Mouse (Mus musculus) hindbrain, embryonic 12.5 days (tissue): ENCODE data around the gene Ap5z1. TPM values are rescaled to one million over a fixed set of nuclear protein-coding genes. Genes with fewer than 3 reads are reported as not detected.

Source experiments
- ATAC-seq: fragments of 200-750 bp; cut with Nextera tagmentation; 2 replicates; pipeline ENCODE4 v1.8.0; 2017; ENCODE audit warnings: moderate TSS enrichment; ENCODE audit not compliant: low FRiP score
- H3K27ac ChIP-seq: fragments of 300-500 bp; sonication (generic); 2 replicates; pipeline ENCODE4 v1.5.1; 2016; ENCODE audit warnings: mild to moderate bottlenecking
- H3K27me3 ChIP-seq: fragments of 300-500 bp; sonication (generic); 2 replicates; pipeline ENCODE4 v1.6.1; 2016; ENCODE audit warnings: mild to moderate bottlenecking
- H3K36me3 ChIP-seq: fragments of 300-500 bp; sonication (generic); 2 replicates; pipeline ENCODE4 v1.6.1; 2016; ENCODE audit warnings: mild to moderate bottlenecking
- H3K4me1 ChIP-seq: fragments of 300-500 bp; sonication (generic); 2 replicates; pipeline ENCODE4 v1.6.1; 2016
- H3K4me2 ChIP-seq: fragments of 300-500 bp; sonication (generic); replicated peaks from 2 replicates; pipeline ENCODE4 v1.6.1; 2016; ENCODE audit warnings: mild to moderate bottlenecking
- H3K4me3 ChIP-seq: fragments of 300-500 bp; sonication (generic); 2 replicates; pipeline ENCODE4 v1.5.1; 2016; ENCODE audit warnings: mild to moderate bottlenecking
- H3K9ac ChIP-seq: fragments of 300-500 bp; sonication (generic); 2 replicates; pipeline ENCODE4 v1.6.1; 2016; ENCODE audit warnings: mild to moderate bottlenecking, moderate library complexity
- H3K9me3 ChIP-seq: fragments of 300-500 bp; sonication (generic); replicated peaks from 2 replicates; pipeline ENCODE4 v1.6.1; 2016; ENCODE audit warnings: mild to moderate bottlenecking
- WGBS: fragments of 180-500 bp; shearing (Covaris S2); methylation state at CpG from one replicate; pipeline ENCODE4 v1.1.7; 2016; 5-methylcytosine and 5-hydroxymethylcytosine counted together
- polyA plus RNA-seq: library from polyadenylated mRNA; unstranded; fragments of >200 nt; fragmentation: Nextera tagmentation; extraction: Ambion mirVana; gene quantifications from 2 replicates; pipeline ENCODE4 v1.2.1, GENCODE M21; 2016

The Ap5z1 gene
- polyA plus RNA-seq, 1 experiment from 2014 or later = 15.6 TPM

DNA sequence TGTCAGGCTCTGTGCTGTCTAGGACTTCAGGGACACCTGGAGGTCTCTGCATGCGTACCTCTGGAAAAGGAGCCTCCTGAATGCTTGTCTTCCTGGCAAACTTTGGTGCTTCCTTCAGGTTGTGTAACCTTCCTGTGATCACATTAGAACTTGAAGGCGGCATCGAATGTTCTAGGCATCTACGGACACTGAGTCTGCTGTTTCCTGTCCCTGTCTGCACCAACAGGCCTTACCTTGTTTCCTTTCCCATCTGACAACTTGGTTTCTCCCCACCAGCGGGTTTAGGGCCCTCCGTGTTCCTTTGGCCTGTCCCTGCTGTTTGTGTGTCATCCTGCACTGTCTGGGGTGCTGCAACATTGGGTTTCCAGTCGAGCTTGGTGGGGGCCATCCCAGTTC is 21.7 kb upstream of the Ap5z1 start:
- no peaks in the 10 kb centered on the region for H3K9me3 ChIP-seq
- H3K4me2 ChIP-seq = no peak overlapping the region
- H3K4me3 ChIP-seq = no peak overlapping the region
- WGBS = 85% methylated on average over 7 of the region's 7 CpGs
- H3K9ac ChIP-seq = 0 out of 2 replicates have a peak overlapping the region, but pooled peaks have one; percentile 3
- no peak for ATAC-seq
- 0 out of 2 replicates have a peak overlapping the region, but pooled peaks have one; percentile 86 for H3K27ac ChIP-seq
- peaks cover 61% of the 10 kb centered on the region for H3K4me1 ChIP-seq
- no peaks in the 10 kb centered on the region for H3K27me3 ChIP-seq
- 0 out of 2 replicates have a peak, but pooled peaks cover 6% of the 10 kb centered on the region for H3K36me3 ChIP-seq

DNA sequence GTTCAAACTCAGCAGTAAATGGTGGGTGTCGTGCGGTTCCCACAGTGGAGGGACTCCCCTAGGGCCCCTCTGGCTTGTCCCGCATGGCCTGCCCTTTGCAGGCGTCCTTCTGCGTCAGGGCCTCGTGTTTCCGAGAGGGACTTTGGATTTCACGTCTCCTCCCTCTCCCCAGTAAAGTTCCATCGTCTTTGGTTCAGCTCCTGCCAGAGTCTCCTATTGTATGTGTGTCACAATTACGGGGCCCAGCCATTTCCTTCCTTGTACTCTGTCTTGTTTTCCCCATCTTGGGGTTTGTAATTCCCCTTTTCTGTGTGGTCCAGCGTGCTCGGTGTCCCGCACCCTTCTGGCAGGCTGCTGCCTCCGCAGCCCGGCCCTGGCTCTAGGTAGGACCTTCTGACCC is 20.2 kb upstream of the Ap5z1 start:
- Histone ChIP-seq H3K4me2 (no peak overlapping the region), H3K9ac (no peak overlapping the region), H3K9me3 (no peaks in the 10 kb centered on the region), H3K4me3 (no peak overlapping the region), H3K27ac (no peak overlapping the region), H3K27me3 (no peaks in the 10 kb centered on the region), H3K4me1 (peaks cover 74% of the 10 kb centered on the region), H3K36me3 (no peaks in the 10 kb centered on the region)
- ATAC-seq = no peak
- 64% methylated on average over 15 of the region's 15 CpGs for WGBS

DNA sequence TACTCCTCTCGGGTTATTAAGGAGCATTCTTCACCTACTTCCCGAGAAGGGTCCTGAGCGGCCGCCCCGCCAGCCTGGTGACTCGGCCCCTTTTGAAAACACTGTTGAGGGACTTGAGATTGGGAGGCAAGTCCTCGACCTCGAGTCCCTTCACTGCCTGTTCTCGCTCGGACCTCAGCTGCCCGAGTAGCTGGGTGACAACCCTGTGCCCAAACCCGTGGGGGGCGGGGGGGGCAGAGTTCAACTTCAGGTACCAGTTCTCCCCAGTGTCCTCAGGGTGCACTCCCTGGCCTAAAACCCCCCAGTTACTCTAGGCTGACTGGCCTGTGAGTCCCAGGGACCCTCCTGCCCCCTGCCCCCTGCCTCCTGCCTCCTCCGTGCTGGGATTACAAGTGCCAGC is 19.8 kb upstream of the Ap5z1 start:
- no peaks in the 10 kb centered on the region for H3K9me3 ChIP-seq
- 72% methylated on average over 14 of the region's 14 CpGs for WGBS
- H3K27ac ChIP-seq = no peak overlapping the region
- no peak for ATAC-seq
- no peak overlapping the region for H3K9ac ChIP-seq
- peaks cover 75% of the 10 kb centered on the region for H3K4me1 ChIP-seq
- H3K4me3 ChIP-seq = no peak overlapping the region
- no peaks in the 10 kb centered on the region for H3K27me3 ChIP-seq
- H3K4me2 ChIP-seq = no peak overlapping the region
- H3K36me3 ChIP-seq = 0 out of 2 replicates have a peak, but pooled peaks cover 1% of the 10 kb centered on the region

DNA sequence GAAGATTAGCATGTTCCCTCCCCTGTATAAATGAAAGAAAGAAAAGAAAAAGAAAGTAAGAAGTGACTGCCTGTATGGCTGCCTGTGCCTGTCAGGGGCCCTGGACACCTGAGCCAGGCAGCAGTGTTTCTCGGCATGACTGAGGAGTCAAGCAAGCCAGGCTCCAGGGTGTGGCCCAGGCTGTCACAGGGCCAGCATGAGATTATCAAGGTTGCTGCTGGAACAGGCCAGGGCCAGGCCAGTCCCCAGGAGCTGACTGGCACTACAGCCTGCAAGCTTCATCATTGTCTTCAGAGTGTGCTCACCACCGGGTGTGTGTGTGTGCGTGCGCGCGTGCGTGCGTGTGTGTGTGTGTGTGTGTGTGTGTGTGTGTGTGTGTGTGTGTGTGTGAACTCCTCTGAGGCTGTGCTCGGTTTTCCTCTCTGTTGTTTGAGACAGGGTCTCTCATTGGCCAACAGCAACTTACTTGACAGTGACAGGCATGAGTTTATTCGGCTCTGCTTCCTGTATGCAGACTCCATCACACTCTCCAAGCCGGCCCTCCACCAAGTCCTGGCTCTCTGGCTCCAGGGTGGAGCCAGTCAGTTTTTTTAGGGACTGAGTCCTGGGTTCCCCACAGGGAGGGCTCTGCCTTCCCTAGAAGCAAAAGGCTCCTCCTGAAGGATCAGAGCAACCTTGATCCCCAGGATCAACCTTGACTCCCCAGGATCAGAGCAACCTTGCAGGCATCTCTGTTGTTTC is 18.8 kb upstream of the Ap5z1 start:
- Histone ChIP-seq H3K36me3 (0 out of 2 replicates have a peak, but pooled peaks cover 8% of the 10 kb centered on the region), H3K9ac (0 out of 2 replicates have a peak overlapping the region, but pooled peaks have one; percentile 32), H3K9me3 (no peaks in the 10 kb centered on the region), H3K27ac (peak overlapping the region; percentile 53), H3K4me3 (no peak overlapping the region), H3K4me1 (peaks cover 66% of the 10 kb centered on the region), H3K27me3 (no peaks in the 10 kb centered on the region), H3K4me2 (no peak overlapping the region)
- ATAC-seq = no peak
- 66% methylated on average over 11 of the region's 11 CpGs for WGBS

DNA sequence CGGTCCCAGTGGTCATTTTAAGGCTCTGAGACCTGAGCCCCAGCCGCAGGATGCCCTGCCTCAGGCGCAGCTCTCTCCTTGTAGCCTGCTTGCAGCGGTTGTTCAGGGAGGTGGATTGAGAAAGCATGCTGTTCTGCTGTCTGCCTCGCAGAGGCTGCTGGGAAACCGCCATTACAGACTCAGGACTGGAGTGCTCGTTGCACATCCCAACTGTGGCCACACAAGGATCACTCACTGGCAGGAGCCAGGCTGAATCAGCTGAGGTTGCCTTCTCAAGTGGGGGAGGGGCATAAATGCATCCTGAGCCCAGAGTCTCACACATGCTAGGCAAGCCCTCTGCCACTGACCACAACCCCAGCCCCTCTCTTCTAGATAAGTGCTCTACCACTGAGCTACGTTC is 18.0 kb upstream of the Ap5z1 start:
- ATAC-seq = no peak
- WGBS = 34% methylated on average over 8 of the region's 8 CpGs
- 0 out of 2 replicates have a peak overlapping the region, but pooled peaks have one; percentile 32 for H3K9ac ChIP-seq
- peaks cover 58% of the 10 kb centered on the region for H3K4me1 ChIP-seq
- H3K4me2 ChIP-seq = no peak overlapping the region
- H3K9me3 ChIP-seq = no peaks in the 10 kb centered on the region
- no peak overlapping the region for H3K4me3 ChIP-seq
- H3K36me3 ChIP-seq = peaks cover 15% of the 10 kb centered on the region
- no peaks in the 10 kb centered on the region for H3K27me3 ChIP-seq
- H3K27ac ChIP-seq = peak overlapping the region; percentile 53; the same call in 1 of the 2 replicates

DNA sequence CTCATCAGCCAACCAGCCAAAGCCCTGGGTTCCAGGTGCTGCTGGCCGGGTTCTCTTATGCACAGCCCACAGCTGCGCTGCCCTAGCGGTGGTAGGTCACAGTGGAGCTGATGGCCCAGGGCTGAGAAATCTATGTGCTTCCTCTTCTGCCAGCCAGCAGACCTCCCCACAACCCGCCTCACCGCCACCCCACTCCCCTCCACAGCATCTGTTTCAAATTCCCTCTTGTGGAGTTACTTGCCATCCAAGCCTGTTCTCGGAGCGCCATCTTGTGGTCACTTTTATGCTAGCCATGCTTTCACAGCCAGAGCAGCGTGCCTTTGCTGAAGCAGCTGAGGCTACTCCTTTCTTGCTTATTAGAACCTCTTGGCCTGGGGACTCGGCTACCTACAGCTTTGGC is 15.7 kb upstream of the Ap5z1 start:
- H3K9me3 ChIP-seq = no peaks in the 10 kb centered on the region
- H3K27ac ChIP-seq = peak overlapping the region; percentile 66; the same call in 1 of the 2 replicates
- H3K4me3 ChIP-seq = no peak overlapping the region
- no peaks in the 10 kb centered on the region for H3K27me3 ChIP-seq
- WGBS = 5% methylated on average over 9 of the region's 9 CpGs
- peaks cover 39% of the 10 kb centered on the region for H3K4me1 ChIP-seq
- H3K9ac ChIP-seq = no peak overlapping the region
- no peak overlapping the region for H3K4me2 ChIP-seq
- ATAC-seq = peak; percentile 74
- H3K36me3 ChIP-seq = peaks cover 29% of the 10 kb centered on the region

DNA sequence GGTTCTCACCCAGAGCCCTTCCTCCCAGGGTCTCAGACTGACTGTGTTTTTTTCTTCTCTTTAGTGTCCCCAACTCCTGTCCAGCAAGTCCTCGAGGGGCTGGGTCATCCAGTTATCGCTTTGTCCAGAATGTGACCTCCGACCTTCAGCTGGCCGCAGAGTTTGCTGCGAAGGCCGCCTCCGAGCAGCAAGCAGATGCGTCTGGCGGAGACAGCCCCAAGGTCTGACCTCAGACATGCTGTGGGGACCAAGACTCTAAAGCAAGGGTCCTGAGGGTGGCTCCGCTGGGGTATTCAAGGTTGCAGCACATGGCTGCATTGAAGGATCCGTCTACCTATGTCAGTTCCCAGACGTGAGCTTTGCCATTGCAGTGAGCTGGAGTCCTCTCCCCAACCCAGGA is 15.1 kb upstream of the Ap5z1 start:
- Histone ChIP-seq H3K9me3 (no peaks in the 10 kb centered on the region), H3K27ac (no peak overlapping the region), H3K36me3 (peaks cover 35% of the 10 kb centered on the region), H3K4me1 (peaks cover 33% of the 10 kb centered on the region), H3K27me3 (no peaks in the 10 kb centered on the region), H3K4me3 (no peak overlapping the region), H3K4me2 (no peak overlapping the region), H3K9ac (no peak overlapping the region)
- no peak for ATAC-seq
- 46% methylated on average over 12 of the region's 12 CpGs for WGBS

DNA sequence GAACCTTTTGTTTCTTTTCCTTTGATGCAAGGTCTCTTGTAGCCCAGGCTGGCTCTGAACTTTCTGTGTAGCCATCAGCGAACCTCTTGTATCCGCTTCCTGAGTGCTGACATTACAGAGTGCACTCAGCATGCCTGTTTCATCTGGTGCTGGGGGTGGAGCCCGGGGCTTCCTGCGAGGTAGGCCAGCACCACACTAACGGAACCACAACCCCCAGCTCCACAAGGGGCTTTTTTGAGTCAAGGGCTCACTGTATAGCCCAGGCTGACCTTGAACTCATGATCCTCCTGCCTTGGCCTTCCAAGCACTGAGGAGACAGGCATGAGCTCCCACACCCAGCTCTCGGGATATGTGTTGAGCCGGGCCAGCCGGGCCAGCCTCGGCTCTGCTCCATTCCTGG is 12.9 kb upstream of the Ap5z1 start:
- no peak for ATAC-seq
- Histone ChIP-seq H3K27ac (no peak overlapping the region), H3K9ac (no peak overlapping the region), H3K36me3 (peaks cover 55% of the 10 kb centered on the region), H3K27me3 (no peaks in the 10 kb centered on the region), H3K4me1 (peaks cover 15% of the 10 kb centered on the region), H3K4me3 (no peak overlapping the region), H3K4me2 (no peak overlapping the region), H3K9me3 (no peaks in the 10 kb centered on the region)
- WGBS = 88% methylated on average over 9 of the region's 9 CpGs

DNA sequence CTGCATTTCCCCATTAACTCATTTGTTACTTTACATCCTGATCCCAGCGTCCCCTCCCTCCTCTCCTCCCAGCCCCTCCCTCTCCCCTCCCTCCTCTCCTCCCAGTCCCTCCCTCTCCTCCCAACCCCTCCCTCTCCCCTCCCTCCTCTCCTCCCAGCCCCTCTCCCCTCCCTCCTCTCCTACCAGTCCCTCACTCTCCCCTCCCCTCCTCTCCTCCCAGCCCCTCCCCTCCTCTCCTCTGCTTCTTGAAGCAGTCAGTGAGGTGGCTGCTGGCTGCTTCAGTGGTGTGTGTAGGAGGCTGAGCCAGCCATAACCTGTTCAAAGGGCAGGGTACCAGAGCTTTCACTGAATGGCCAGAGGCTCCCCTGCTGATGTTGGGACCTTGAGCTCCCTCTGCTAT is 12.0 kb upstream of the Ap5z1 start:
- peaks cover 64% of the 10 kb centered on the region for H3K36me3 ChIP-seq
- H3K27ac ChIP-seq = no peak overlapping the region
- no peaks in the 10 kb centered on the region for H3K9me3 ChIP-seq
- no peak overlapping the region for H3K4me3 ChIP-seq
- H3K27me3 ChIP-seq = no peaks in the 10 kb centered on the region
- 11% methylated on average over 1 of the region's 1 CpGs for WGBS
- H3K4me2 ChIP-seq = no peak overlapping the region
- no peak overlapping the region for H3K9ac ChIP-seq
- H3K4me1 ChIP-seq = peaks cover 13% of the 10 kb centered on the region
- ATAC-seq = no peak

DNA sequence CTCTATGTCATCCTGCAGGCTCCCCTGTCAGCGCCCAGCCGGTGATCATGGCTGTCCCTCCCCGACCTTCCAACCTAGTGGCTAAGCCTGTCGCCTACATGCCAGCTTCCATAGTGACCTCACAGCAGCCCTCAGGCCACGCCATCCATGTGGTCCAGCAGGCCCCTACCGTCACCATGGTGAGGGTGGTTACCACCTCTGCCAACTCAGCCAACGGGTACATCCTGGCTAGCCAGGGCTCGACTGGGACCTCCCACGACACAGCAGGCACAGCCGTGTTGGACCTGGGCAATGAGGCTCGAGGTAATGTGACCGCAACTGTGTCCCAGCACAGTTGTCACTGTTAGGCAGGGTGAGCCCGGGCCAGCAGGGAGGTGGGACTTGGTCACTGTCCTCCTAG is 10.0 kb upstream of the Ap5z1 start:
- Histone ChIP-seq H3K36me3 (peaks cover 84% of the 10 kb centered on the region), H3K9ac (no peak overlapping the region), H3K4me2 (no peak overlapping the region), H3K4me1 (no peaks in the 10 kb centered on the region), H3K4me3 (no peak overlapping the region), H3K27me3 (no peaks in the 10 kb centered on the region), H3K27ac (no peak overlapping the region), H3K9me3 (no peaks in the 10 kb centered on the region)
- no peak for ATAC-seq
- 91% methylated on average over 13 of the region's 13 CpGs for WGBS

DNA sequence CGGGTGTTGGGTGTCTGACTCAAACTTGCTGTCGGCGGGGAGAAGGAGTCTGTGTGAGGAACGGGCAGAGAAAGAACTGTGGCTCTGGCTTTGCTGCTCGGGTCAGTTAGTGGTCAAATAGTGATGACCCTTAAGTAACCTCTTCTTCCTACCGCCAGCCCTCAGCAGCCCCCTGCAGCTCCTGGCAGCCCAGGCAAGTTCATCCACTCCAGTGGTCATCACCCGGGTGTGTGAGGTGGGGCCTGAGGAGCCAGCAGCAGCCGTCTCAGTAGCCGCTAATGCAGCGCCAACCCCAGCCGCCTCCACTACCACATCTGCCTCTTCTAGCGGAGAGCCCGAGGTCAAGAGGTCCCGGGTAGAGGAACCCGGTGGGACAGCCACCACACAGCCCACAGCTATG is 7.4 kb upstream of the Ap5z1 start:
- Histone ChIP-seq H3K9me3 (no peaks in the 10 kb centered on the region), H3K27ac (no peak overlapping the region), H3K36me3 (peaks cover 65% of the 10 kb centered on the region), H3K4me3 (no peak overlapping the region), H3K4me1 (no peaks in the 10 kb centered on the region), H3K27me3 (no peaks in the 10 kb centered on the region), H3K9ac (no peak overlapping the region), H3K4me2 (no peak overlapping the region)
- no peak for ATAC-seq
- 46% methylated on average over 15 of the region's 15 CpGs for WGBS

DNA sequence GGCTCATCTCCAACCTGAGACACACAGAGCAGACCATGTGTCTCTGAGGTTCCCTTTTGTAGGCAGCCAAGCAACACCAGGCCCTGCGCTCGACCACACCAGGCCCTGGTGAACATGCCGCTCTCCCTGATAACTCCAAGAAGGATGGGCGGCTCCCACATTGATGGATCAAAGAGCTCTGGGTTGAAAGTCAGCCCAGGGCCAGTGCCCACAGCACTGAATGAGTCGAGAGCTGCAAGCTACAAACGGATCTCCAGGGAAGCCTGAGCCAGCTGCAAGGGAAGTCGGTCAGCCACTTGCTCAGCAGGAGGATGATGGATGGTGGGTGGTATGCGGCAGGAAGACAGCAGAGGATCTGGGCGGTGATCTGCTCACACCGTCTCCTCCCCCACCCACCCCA is 6.4 kb upstream of the Ap5z1 start:
- Histone ChIP-seq H3K9me3 (no peaks in the 10 kb centered on the region), H3K27ac (no peak overlapping the region), H3K4me1 (no peaks in the 10 kb centered on the region), H3K27me3 (no peaks in the 10 kb centered on the region), H3K4me3 (no peak overlapping the region), H3K9ac (no peak overlapping the region), H3K36me3 (peaks cover 64% of the 10 kb centered on the region), H3K4me2 (no peak overlapping the region)
- WGBS = 63% methylated on average over 10 of the region's 10 CpGs
- no peak for ATAC-seq
